Mouse (Mus musculus): ENCODE data around the gene Glod4. TPM values are rescaled to one million over a fixed set of nuclear protein-coding genes. Genes with fewer than 3 reads are reported as not detected.
A peak's percentile ranks its signal among the peaks of the same experiment; 100 is the strongest.

The Glod4 gene
- total RNA-seq, 2 experiments from 2014 or later, result 52.9 to 60.4 TPM

DNA sequence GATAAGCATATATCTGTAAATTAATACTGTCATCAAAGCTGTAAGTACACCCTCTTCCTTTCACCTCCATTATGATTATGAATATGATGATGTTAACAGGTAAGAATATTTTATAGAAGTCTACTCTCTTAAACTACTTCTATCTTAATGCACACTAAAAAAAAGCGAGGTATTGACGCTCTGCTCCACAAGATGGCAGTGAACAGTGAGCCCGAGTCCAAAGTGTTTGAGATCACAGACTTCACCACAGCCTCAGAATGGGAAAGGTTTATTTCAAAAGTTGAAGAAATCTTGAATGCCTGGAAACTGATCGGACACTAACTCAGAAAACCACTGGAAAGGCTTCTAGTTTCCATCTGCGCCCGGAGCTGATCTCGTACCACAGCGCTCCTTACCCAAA, 149.9 kb downstream of the Glod4 start:
- no peak for DNase-seq (ENCODE audit: low spot score in 2 of 2)

DNA sequence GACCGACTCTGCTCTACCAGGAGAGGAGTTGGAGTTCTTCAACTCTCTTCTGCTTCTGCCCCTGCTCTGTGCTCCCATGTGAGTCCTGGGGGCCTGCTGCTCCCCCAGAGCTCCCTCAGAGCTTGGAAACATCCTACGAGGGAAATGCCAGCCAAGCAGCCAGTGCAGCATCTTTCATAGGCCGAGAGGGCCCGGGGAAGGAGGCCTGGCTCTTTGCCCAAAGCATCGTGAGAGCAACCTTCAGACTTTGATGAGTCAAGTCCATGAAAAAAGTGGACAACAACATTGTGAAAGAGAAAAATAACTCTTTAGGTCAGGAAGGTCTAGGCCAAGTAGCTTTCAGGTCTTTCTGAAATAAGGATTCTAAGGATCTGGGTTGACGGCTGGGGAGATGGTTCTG, 153.7 kb downstream of the Glod4 start:
- no peak for DNase-seq (ENCODE audit: low spot score in 2 of 2)

- DNase-seq (ENCODE audit: low spot score in 2 of 2), result no peak
These were observed 155.0 kb downstream of the Glod4 start for GRCm38 (mm10) chr11:76088506-76088905.

DNA sequence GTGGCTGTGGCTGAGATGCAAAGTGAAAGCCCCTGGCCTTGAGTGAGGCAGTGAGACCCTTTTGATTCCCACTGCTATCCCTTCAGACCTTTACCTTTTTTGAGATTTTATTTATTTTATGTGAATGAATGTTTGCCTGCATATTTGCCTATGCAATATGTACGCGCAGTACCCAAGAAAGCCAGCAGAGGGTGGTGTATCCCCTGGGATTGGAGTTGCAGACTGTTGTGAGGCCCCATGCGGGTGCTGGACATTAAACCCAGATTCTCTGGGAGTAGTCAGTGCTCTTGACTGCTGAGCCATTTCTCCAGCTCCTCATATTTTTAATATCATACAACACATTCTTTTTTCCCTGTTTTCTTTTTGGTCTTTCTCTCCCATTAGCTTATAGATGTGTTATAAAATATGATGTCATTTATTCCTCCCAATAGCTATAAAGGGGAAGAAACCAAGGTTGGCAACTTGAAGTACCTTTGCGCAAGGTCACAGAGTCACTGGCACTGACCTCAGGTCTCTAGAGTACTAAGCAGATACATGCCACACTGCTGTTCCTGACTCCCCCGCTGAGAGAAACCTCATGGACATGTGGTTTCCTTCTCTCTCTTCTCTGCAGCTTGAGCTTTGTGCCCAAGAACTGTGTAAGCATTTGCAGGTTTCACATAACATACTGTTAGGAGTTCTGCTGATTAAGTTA, 157.5 kb downstream of the Glod4 start:
- DNase-seq (ENCODE audit: low spot score in 2 of 2), result peak in 1 of 2 experiments; percentile 32

DNA sequence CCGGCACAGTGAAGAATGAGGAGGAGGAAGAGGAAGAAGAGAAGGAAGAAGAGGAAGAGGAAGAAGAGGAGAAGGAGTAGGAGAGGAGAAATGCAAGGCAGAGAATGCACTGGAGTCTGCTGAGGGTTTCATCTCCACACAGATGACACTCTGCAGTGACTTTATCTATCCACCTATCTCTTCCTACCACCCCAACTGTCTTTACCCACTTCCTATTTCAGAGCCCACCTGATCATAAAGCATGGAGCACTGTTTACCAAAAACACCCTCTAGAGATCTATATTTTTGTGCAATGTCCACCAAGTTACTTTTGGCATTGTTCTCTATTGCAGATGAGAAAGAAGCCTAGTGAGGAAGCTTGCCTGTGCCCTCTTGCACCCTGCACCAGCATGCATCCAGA, 158.6 kb downstream of the Glod4 start:
- DNase-seq (ENCODE audit: low spot score in 2 of 2), result no peak

GRCm38 (mm10) chr11:76083941-76084367, 159.6 kb downstream of the Glod4 start:
- DNase-seq (ENCODE audit: low spot score in 2 of 2), result no peak

DNA sequence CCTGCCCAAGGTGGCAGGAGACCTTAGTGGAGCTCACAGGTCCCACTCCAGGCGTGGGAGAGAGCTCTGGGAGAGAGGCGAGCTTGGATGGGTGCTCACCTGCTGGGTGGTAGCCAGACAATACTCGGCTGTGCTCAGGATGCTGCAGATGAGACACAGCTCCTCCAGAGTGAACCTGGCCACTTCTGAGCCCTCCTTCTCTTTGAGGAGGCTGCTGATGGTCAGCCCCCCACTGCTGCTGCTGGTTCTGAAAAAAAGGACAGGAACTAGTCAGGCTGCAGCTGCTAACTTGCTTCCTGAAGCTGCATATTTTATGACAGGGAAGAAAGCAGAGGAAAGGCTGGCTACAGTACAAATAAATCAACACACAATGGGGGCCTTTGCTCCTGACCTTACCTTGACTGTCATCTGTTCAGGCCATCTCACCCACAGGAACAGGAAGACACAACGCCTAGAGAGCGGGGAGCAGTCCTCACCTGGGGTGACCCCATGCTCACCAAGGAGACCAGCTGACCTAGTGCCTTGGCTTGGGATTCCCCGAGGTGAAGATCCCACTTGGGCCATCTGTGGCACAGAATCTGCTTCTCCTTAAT, 162.4 kb downstream of the Glod4 start:
- DNase-seq (ENCODE audit: low spot score in 2 of 2), result no peak

GRCm38 (mm10) chr11:76080293-76080692, 163.2 kb downstream of the Glod4 start:
- DNase-seq (ENCODE audit: low spot score in 2 of 2), result no peak

DNA sequence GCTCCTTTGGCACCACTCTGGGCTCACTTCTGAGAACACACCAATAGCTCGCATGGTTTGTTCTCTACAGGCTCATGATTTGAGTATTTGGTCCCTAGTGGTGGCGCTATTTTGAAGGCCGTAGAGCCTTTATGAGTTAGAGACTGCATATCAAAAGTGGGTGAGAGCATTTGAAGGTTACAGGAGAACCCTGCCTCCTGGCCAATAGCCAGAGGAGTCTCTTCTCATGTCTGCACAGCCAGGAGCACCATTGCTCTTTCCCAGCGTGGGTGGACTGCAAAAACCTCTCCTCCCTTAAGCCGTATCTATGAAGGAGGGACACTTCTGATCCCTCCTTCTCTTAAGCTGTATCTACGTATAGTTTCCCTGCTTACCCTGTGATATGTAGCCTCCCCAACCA, 166.2 kb downstream of the Glod4 start:
- no peak for DNase-seq (ENCODE audit: low spot score in 2 of 2)

- DNase-seq (ENCODE audit: low spot score in 2 of 2), result no peak
These were observed 169.0 kb downstream of the Glod4 start for GRCm38 (mm10) chr11:76074296-76075093.

Other genes starting within 250 kb of the Glod4 start
- gene 1700016K19Rik, start 243.8 kb downstream of the Glod4 start, total RNA-seq (2021), result 1 to 10 TPM; 2.3 to 4.8 TPM
- gene Rflnb, start 215.9 kb downstream of the Glod4 start, total RNA-seq (2021), result 1 to 10 TPM; 7.9 to 8.4 TPM
- gene Vps53, start 64.1 kb downstream of the Glod4 start, total RNA-seq (2021), result 10 to 100 TPM; 84.5 to 85.1 TPM
- gene Fam57a, start 64.1 kb downstream of the Glod4 start, total RNA-seq (2021), result 10 to 100 TPM; 16.8 to 17.4 TPM
- 1 to 10 TPM in 1 of 2 experiments, under 1 TPM in 1; 0.70 to 1.3 TPM for gene Dbil5, start 26.1 kb downstream of the Glod4 start, total RNA-seq (2021)
- gene Gemin4, start 26.1 kb downstream of the Glod4 start, total RNA-seq (2021), result 1 to 10 TPM; 5.6 to 7.7 TPM
- gene Mrm3, start within 50 bp of the Glod4 start, total RNA-seq (2021), result 10 to 100 TPM; 18.6 to 20.9 TPM
- gene Nxn, start 155.4 kb upstream of the Glod4 start, total RNA-seq (2021), result 10 to 100 TPM in 1 of 2 experiments, 1 to 10 TPM in 1; 8.7 to 11.9 TPM
- gene Timm22, start 163.2 kb upstream of the Glod4 start, total RNA-seq (2021), result 10 to 100 TPM; 38.0 to 38.2 TPM

Measured in left cerebral cortex, adult 18-20 months (tissue).